Mouse (Mus musculus) G1E (cell line): Measurements from ENCODE around the gene Mgrn1.

Source experiments
- CTCF ChIP-seq: IDR thresholded peaks from 2 replicates; pipeline ENCODE4 v1.5.1; 2012; ENCODE audit warnings: low read depth, low read length, inconsistent platforms, mixed read lengths
- GATA1 ChIP-seq: IDR thresholded peaks from 2 replicates; pipeline ENCODE4 v1.6.1; 2012; ENCODE audit warnings: borderline replicate concordance, low read length, inconsistent platforms, mixed read lengths
- POLR2AphosphoS5 ChIP-seq: IDR thresholded peaks from 2 replicates; pipeline ENCODE4 v1.6.1; 2012; ENCODE audit warnings: low read depth, low read length, inconsistent platforms; ENCODE audit not compliant: insufficient replicate concordance
- TAL1 ChIP-seq: conservative IDR thresholded peaks from 2 replicates; pipeline ENCODE4 v1.6.1; 2012; ENCODE audit warnings: low read depth, low read length, inconsistent platforms, mixed read lengths

DNA sequence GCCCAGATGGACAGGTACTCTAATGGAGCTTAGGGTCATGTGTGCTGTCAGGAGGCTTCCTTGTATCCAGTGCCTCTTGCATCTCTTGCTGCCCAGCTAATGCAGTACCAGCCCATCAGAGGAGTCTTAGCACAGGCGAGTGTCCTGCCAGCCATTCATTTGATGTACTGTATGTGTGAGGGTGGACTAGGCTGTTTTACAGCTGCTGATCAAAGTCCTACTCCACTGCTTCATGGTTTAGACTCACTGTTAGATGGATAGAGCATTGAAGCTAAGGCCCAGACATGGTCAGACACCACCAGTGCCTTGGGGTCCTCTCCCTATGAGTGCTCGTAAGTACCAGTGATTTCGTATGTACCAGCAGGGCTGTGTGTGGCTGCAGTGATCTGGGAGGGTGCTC lies 18.8 kb downstream of the Mgrn1 start:
- TF ChIP-seq POLR2AphosphoS5 = no peak
- TF ChIP-seq TAL1 = no peak
- TF ChIP-seq CTCF = no peak
- no peak for TF ChIP-seq GATA1
